Mouse (Mus musculus) gastrocnemius, adult 2 months (tissue): Measurements from ENCODE around the gene Rere. TPM values are rescaled to one million over a fixed set of nuclear protein-coding genes. Genes with fewer than 3 reads are reported as not detected.

ENCODE experiments used
- DNase-seq: peaks from one replicate; pipeline ENCODE4 v3.0.0; 2022
- H3K27ac ChIP-seq: fragments of 200-600 bp; 2 replicates; pipeline ENCODE4 v1.8.1; 2022; ENCODE audit warnings: mild to moderate bottlenecking
- H3K4me3 ChIP-seq: fragments of 200-600 bp; 2 replicates; pipeline ENCODE4 v1.8.1; 2022; ENCODE audit warnings: mild to moderate bottlenecking, moderate library complexity
- CTCF ChIP-seq: fragments of 200-600 bp; IDR thresholded peaks from 2 replicates; pipeline ENCODE4 v1.8.1; 2022; ENCODE audit warnings: antibody characterized with exemption, mild to moderate bottlenecking, moderate library complexity
- intact Hi-C: fragments of 180-260 bp; cut with DNase I; formaldehyde crosslinking; loops from one replicate; pipeline ENCODE4 v1.15.1; 2025
- total RNA-seq, 2 experiments: library from RNA; stranded (reverse); gene quantifications; 2 replicates each; pipeline ENCODE4 v1.2.3; 2021

Rere gene
- total RNA-seq, 2 experiments from 2014 or later: 71.3 to 95.7 TPM

GRCm38 (mm10) chr4:150371580-150372380 is 90.3 kb downstream of the Rere start:
- intact Hi-C loops: no loop called here
- peak; percentile 14; the same call in 1 of the 2 replicates for TF ChIP-seq CTCF
- H3K27ac ChIP-seq: peak overlapping the region; percentile 74
- peak overlapping the region; percentile 81 for H3K4me3 ChIP-seq
- peak; percentile 89 for DNase-seq

- Histone ChIP-seq H3K27ac (no peak overlapping the region; the same call in 1 of the 2 replicates), H3K4me3 (peak overlapping the region; percentile 81; the same call in 1 of the 2 replicates)
- intact Hi-C loops: no loop called here
- no peak for TF ChIP-seq CTCF
- DNase-seq: no peak
Observed at GRCm38 (mm10) chr4:150372631-150373041, 91.2 kb downstream of the Rere start.

DNA sequence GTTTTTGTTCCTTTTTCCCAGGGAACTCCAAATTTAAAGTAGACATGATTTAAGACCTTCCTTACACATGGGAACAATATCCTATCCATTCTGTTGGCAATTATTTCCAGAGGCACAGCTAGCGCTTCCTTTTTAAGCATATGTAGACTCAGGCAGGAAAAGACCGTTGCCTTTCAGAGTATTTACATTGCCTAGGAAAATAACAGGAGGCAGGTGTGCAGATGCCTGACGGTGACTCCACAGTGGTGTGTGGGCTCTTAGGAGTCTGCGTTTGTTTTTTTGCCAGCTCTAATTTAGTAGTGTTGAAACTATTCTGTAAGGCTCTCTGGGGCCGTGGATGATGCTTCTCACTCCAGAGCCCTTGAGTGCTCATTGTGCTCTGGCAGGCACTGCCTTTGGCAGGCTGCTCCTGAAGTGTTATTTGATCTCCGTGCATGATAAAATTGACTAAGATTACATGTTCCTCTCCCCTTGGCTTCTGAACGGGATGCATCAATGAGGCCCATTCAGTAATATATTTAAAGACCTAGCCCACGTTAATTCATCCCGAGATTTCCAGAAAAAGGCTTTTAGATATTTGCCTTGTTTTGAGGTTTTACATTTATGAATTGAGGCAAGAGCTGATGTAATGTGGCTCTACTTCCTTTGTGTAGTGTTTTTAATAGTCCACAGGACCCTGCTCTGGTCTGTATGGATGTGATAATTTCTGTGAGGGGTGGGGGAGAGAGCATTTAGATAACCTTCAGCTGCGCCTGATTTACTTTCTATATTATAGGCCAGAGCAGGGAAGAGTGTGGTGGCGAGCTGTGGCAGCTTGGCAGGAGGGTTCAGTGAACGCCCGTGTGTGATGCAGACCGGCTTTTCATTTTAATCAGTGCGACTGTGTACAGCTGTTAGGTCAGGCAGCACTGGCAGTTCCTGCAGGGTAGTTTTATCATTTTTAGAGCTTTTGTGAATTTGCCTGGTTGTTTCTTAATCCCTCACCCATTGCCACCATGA is 92.0 kb downstream of the Rere start:
- DNase-seq: peak; percentile 83
- intact Hi-C loops: no loop called here
- TF ChIP-seq CTCF: no peak
- Histone ChIP-seq H3K4me3 (peak overlapping the region; percentile 1), H3K27ac (peak overlapping the region; percentile 33)

GRCm38 (mm10) chr4:150374651-150375447 is 93.4 kb downstream of the Rere start:
- no peak for TF ChIP-seq CTCF
- intact Hi-C loops: no loop called here
- DNase-seq: no peak
- Histone ChIP-seq H3K27ac (peak overlapping the region; percentile 4; the same call in 1 of the 2 replicates), H3K4me3 (no peak overlapping the region)

DNA sequence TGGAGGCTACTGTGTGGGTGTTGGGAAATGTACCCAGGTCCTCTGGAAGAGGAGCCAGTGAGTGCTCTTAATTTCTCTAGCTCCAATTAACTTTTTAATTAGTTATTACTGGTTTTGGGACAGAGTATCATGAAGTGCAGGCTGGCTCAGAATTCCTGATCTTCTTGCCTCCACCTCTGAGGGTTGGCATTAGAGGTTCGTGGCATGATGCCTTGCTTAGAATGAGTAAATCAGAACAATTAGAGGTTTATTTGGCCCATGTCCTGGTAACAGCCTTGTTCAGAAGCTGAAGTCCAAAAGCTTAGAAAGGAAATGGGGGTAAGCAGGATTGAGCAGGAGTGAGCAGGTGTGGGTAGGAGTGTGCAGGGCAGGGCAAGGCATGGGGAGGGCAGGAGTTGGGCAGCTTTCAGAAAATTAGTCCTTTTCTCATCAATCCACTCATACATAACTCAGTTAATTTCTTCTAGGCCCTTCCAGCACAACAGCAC is 94.0 kb downstream of the Rere start:
- no peak for DNase-seq
- Histone ChIP-seq H3K4me3 (no peak overlapping the region), H3K27ac (no peak overlapping the region)
- no peak for TF ChIP-seq CTCF
- intact Hi-C loops: no loop called here

GRCm38 (mm10) chr4:150379313-150379712 is 97.9 kb downstream of the Rere start:
- Histone ChIP-seq H3K4me3 (no peak overlapping the region), H3K27ac (no peak overlapping the region)
- TF ChIP-seq CTCF: no peak
- no peak for DNase-seq
- intact Hi-C loops: no loop called here

GRCm38 (mm10) chr4:150379772-150380171 is 98.3 kb downstream of the Rere start:
- Histone ChIP-seq H3K4me3 (no peak overlapping the region), H3K27ac (no peak overlapping the region)
- DNase-seq: no peak
- TF ChIP-seq CTCF: no peak
- intact Hi-C loops: no loop called here

GRCm38 (mm10) chr4:150380273-150380672 is 98.8 kb downstream of the Rere start:
- intact Hi-C loops: no loop called here
- Histone ChIP-seq H3K4me3 (no peak overlapping the region), H3K27ac (no peak overlapping the region)
- no peak for DNase-seq
- no peak for TF ChIP-seq CTCF

GRCm38 (mm10) chr4:150382504-150382903 is 101.1 kb downstream of the Rere start:
- no peak for DNase-seq

GRCm38 (mm10) chr4:150384405-150384804 is 103.0 kb downstream of the Rere start:
- no peak for DNase-seq
- no peak overlapping the region for H3K4me3 ChIP-seq
- no peak overlapping the region for H3K27ac ChIP-seq
- intact Hi-C loops: no loop called here
- TF ChIP-seq CTCF: no peak

More at GRCm38 (mm10) chr4:150382504-150382903, 101.1 kb downstream of the Rere start:
- Histone ChIP-seq H3K4me3 (no peak overlapping the region), H3K27ac (no peak overlapping the region)
- TF ChIP-seq CTCF: no peak
- intact Hi-C loops: no loop called here

GRCm38 (mm10) chr4:150384899-150385298 is 103.5 kb downstream of the Rere start:
- intact Hi-C loops: no loop called here
- H3K27ac ChIP-seq: no peak overlapping the region
- no peak for DNase-seq
- H3K4me3 ChIP-seq: no peak overlapping the region
- TF ChIP-seq CTCF: no peak

DNA sequence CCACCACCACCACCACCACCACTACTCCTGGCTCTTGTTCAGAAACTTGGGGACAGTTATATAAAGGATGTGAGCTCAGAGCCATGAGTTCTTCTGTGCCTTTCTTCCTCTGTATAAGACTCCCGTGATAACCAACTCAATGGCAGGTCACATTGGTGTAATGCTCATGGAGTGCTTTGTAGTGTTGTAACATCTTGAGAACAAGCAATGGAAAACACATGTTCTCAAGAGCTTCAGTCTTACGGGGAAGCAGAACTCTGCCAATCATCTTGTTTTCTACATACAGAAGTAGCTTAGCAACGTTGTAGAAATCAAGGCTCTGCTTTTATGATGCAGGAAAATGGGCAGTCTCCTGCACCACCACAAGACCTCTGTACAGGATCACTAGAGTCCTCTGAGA is 107.1 kb downstream of the Rere start:
- Histone ChIP-seq H3K27ac (no peak overlapping the region), H3K4me3 (no peak overlapping the region)
- intact Hi-C loops: no loop called here
- no peak for DNase-seq
- TF ChIP-seq CTCF: no peak
